Mouse (Mus musculus) embryo, embryonic 10 days (tissue): ENCODE data around the gene Prss42.
"Not testable (repeated sequence)": the region's sequence is repeated elsewhere in the genome, so short reads cannot be mapped to it uniquely, and the experiment has no call there.

Experiments
- DNase-seq: peaks from one replicate; pipeline ENCODE4 v3.0.0-alpha.2; 2015; ENCODE audit warnings: low spot score

The Prss42 gene

GRCm38 (mm10) chr9:110788169-110788568 lies 9.8 kb upstream of the Prss42 start:
- DNase-seq, result no peak

DNA sequence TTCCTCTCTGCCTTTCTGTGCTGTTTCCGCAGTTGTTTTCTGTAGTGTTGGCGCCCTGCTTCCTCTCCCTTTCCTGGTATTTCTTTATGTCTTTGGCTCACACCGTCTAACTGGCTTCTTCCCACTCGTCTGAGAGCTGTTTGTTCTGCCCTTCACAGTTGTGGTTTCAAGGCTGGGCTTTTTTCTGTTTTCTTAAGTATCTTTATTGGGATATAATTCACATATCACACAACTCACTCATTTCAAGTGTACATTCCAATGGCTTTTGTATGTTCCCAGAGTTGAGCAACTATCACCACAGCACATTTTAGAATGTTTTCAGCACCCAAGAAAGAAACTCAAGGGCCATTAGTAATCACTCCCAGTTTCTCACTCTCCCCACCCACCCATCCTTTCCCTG lies 7.5 kb upstream of the Prss42 start:
- no peak for DNase-seq

DNA sequence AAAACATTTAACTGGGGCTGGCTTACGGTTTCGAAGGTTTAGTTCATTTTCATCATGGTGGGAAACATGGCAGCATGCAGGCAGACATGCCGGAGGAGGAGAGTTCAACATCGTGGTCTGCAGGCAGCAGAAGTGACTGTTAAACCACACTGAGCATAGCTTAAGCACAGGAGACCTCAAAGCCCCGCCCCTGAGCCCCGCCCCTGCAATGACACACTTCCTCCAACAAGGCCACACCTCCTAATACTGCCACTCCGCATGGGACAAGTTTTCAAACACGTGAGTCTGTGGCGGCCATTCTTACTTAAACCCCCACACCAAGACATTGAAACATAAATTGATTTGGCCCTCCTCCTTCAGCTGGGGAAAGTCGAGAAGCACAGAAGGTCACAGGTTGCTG lies 953 bp upstream of the Prss42 start:
- no peak for DNase-seq

GRCm38 (mm10) chr9:110800834-110801479 lies 3.0 kb downstream of the Prss42 start:
- DNase-seq, result no peak

DNA sequence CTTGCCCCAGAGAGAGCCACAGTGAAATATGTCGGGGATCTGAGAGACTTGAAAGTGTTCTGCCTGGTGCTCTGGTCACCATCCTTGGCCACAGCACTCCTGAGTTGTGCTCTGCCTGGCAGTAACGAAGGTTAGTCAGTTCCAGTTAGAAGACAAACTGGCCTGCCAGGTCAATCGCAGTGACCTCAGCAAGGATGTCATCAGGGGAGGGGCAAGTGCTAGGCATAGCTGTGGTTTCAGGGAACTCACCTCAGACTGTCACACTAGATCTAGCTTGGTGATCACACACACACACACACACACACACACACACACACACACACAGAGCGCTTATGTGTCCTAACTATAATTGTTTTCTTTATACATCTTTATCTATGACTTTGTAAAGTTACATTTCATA lies 5.3 kb downstream of the Prss42 start:
- DNase-seq, result no peak

DNA sequence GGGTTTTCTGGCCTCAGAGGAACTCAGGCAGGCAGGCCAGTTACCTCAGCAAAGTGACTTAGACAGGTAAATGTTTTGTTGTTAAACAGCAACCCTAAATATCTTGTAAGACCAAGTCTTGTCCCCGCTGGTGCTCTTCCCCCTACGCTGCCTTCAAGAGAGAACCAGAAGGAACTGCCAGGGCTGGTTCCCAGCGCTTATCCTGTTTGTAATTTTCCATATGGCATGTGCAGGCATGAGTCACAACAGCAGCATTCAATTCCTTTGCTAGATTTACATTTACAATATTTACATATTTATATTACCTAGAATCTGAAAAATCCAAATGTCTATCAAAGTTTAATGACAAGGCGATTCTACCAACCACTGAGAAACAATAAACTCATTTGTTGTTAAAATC lies 12.1 kb downstream of the Prss42 start:
- no peak for DNase-seq

DNA sequence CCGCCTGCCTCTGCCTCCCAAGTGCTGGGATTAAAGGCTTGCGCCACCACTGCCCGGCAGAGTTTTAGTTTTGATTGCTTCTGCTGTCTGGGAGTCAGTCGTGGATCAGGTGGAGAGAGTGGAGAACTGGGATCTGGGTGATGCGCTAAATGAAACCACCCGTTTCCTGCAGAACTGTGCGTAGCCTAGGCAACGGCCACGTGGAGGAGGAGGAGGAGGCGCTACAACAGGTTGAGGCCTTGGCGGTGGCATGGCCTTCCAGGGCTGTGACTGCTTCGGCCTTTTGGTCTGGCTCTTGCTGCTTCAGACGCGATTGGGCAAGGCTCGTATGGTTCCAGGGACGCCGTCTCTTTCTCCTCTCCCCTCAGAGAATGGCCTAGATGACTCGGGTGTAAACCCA lies 15.8 kb downstream of the Prss42 start, which contains the start of gene Prss44:
Gene Prss44, plus strand, starts transcription at position 206 of the 400 bp plus-strand sequence.
- no peak for DNase-seq

DNA sequence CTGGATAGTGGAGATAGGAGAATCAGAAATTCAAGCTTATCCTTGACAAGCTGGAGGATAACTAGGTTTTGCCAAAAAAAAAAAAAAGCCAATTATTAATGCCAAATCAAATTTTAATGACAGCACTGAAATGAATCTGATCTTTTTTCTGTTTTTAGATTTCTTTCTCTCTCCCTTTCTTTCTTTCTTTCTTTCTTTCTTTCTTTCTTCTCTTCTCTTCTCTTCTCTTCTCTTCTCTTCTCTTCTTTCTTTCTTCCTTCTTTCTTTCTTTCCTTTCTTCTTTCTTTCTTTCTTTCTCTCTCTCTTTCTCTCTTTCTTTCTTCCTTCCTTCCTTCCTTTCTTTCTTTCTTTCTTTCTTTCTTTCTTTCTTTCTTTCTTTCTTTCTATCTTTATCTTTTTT lies 22.6 kb downstream of the Prss42 start:
- DNase-seq, result not testable (repeated sequence)

- no peak for DNase-seq
Measured at GRCm38 (mm10) chr9:110821436-110821835, 23.5 kb downstream of the Prss42 start.

- no peak for DNase-seq
Measured at GRCm38 (mm10) chr9:110825426-110825825, 27.5 kb downstream of the Prss42 start.

DNA sequence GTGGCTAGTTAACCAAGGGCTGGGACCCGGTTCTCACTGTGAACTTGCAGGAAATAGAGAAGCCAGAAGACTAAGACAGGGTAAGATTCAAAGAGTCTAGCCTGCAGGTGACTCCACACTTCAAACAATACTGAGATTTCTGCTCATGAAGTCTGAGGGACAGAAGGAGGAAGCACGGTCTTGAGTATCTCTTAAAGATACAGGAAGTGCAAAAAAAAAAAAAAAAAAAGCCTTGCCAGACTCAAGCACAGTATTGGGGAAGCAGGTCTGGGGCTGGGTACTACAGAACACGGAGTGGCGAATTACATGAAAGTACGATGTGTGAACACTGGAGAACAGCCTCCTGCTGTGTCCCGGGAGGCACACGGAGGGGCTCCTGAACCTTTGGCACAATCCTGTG lies 27.9 kb downstream of the Prss42 start:
- DNase-seq, result no peak

GRCm38 (mm10) chr9:110826390-110826789 lies 28.4 kb downstream of the Prss42 start, which contains the start of gene Prss43:
Prss43 (plus strand) TSS chr9:110826690.
- DNase-seq, result no peak

GRCm38 (mm10) chr9:110833021-110833420 lies 35.1 kb downstream of the Prss42 start:
- no peak for DNase-seq

- DNase-seq, result no peak
Measured at GRCm38 (mm10) chr9:110834411-110834810, 36.4 kb downstream of the Prss42 start, which contains the start of gene Prss45. Prss45 (plus strand) TSS chr9:110834588.

- no peak for DNase-seq
Measured at GRCm38 (mm10) chr9:110834961-110835360, 37.0 kb downstream of the Prss42 start.

DNA sequence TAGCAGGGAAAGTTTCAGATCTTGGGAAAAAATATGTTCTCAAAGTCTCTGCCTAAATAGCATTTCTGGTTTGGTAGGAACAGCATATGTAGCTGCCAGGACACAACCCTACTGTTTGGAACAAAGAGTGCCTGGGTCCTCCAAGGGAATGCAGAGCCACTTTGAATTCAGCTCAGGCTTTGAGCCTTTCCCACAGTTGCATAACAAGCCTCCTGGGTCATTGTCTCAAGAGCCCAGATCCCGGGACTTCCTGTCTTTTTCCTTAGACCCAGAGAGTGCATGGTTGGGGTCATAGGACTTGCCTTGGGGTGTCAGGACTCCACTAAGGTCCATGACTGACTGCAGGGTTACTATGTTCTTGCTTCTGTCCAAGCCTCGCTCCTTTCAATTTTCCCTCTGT lies 38.1 kb downstream of the Prss42 start:
- DNase-seq, result no peak

- DNase-seq, result no peak
Measured at GRCm38 (mm10) chr9:110840905-110841304, 42.9 kb downstream of the Prss42 start.

- no peak for DNase-seq
Measured at GRCm38 (mm10) chr9:110841438-110841837, 43.5 kb downstream of the Prss42 start.

GRCm38 (mm10) chr9:110844206-110844605 lies 46.2 kb downstream of the Prss42 start, which contains the start of gene Prss46:
Prss46 (plus strand) TSS chr9:110844506.
- no peak for DNase-seq

GRCm38 (mm10) chr9:110849162-110849561 lies 51.2 kb downstream of the Prss42 start:
- no peak for DNase-seq
